In genomic region chr2:69856392-69856791, GRCm38 (mm10) we compare ENCODE assay signal across 8 mouse cellular contexts. TPM values are rescaled to one million over a fixed set of nuclear protein-coding genes. Genes with fewer than 3 reads are reported as not detected.
A peak's percentile ranks its signal among the peaks of the same experiment; 100 is the strongest.
DNase-seq lines count a peak whose midpoint lies in the region; ATAC-seq and TF ChIP-seq lines count a peak whose summit lies in the region.

No protein-coding gene starts in this region.

- TF ChIP-seq CTCF in small intestine, adult 2 months (IDR thresholded peaks at IDR 0.05; ENCODE audit: extremely low read depth, insufficient read length, insufficient replicate concordance, low read depth, low read length) = peak; percentile 34; the same call in 1 of the 2 replicates
- no peak for TF ChIP-seq CTCF in cerebellum, adult 2 months (IDR thresholded peaks at IDR 0.05; ENCODE audit: borderline replicate concordance, insufficient read depth, low read depth, low read length)

- no peak for ATAC-seq in liver, embryonic 11.5 days (replicated peaks; ENCODE audit: low FRiP score)

- DNase-seq in kidney, adult 18-20 months = peak; percentile 7
- no peak for DNase-seq in kidney, adult 11 months
- DNase-seq in NIH3T3 (ENCODE audit: low read depth) = peak; percentile 10
- DNase-seq in liver, embryonic 11.5 days (ENCODE audit: low spot score) = no peak
- no peak for DNase-seq in right cerebral cortex, postnatal 14 days
- DNase-seq in cerebellum, adult 2 months = no peak
- no peak for DNase-seq in spleen, postnatal 36 days (ENCODE audit: low spot score in 2 of 2)

- no peak overlapping the region for H3K4me3 ChIP-seq in liver, embryonic 11.5 days (ENCODE audit: low read depth, low read length)
- H3K4me3 ChIP-seq in small intestine, adult 2 months (ENCODE audit: low read depth, low read length) = no peak overlapping the region
- no peak overlapping the region for H3K4me3 ChIP-seq in cerebellum, adult 2 months (replicated peaks; ENCODE audit: insufficient read depth, low read depth, low read length)

- H3K9me3 ChIP-seq in liver, embryonic 11.5 days (ENCODE audit: control insufficient read depth, low read length) = no peaks in the 10 kb centered on the region

- WGBS in liver, embryonic 11.5 days = 28% methylated on average over 8 of the region's 8 CpGs
- 12% methylated on average over 8 of the region's 8 CpGs for WGBS in small intestine, adult 2 months
- 75% methylated on average over 8 of the region's 8 CpGs for WGBS in cerebellum, adult 2 months

- TF ChIP-seq POLR2A in small intestine, adult 2 months (IDR thresholded peaks at IDR 0.05; ENCODE audit: low read depth, low read length) = no peak
- TF ChIP-seq POLR2A in cerebellum, adult 2 months (IDR thresholded peaks at IDR 0.05; ENCODE audit: borderline replicate concordance, insufficient read depth, low read length) = no peak

- 0 out of 2 replicates have a peak overlapping the region, but pooled peaks have one; percentile 17 for H3K9ac ChIP-seq in liver, embryonic 11.5 days (ENCODE audit: low read depth, low read length)

- no peaks in the 10 kb centered on the region for H3K36me3 ChIP-seq in liver, embryonic 11.5 days (ENCODE audit: control insufficient read depth, insufficient read depth, low read length)
- no peaks in the 10 kb centered on the region for H3K36me3 ChIP-seq in small intestine, adult 2 months (ENCODE audit: control insufficient read depth, insufficient read depth, low read length)

- no peak overlapping the region for H3K4me2 ChIP-seq in liver, embryonic 11.5 days

- H3K27me3 ChIP-seq in liver, embryonic 11.5 days (replicated peaks; ENCODE audit: control insufficient read depth, insufficient read depth, low read length) = no peaks in the 10 kb centered on the region
- no peaks in the 10 kb centered on the region for H3K27me3 ChIP-seq in small intestine, adult 2 months (ENCODE audit: control insufficient read depth, insufficient read depth, low read length)
- no peaks in the 10 kb centered on the region for H3K27me3 ChIP-seq in cerebellum, adult 2 months (ENCODE audit: control insufficient read depth, insufficient read depth, low read length)

- 0 out of 2 replicates have a peak, but pooled peaks cover 6% of the 10 kb centered on the region for H3K4me1 ChIP-seq in liver, embryonic 11.5 days (replicated peaks; ENCODE audit: control insufficient read depth, insufficient read depth, low read length)
- H3K4me1 ChIP-seq in small intestine, adult 2 months (ENCODE audit: control insufficient read depth, insufficient read depth, insufficient read length, low read length) = no peaks in the 10 kb centered on the region
- H3K4me1 ChIP-seq in cerebellum, adult 2 months (ENCODE audit: control insufficient read depth, insufficient read depth, low read length) = no peaks in the 10 kb centered on the region

- no peak overlapping the region for H3K27ac ChIP-seq in liver, embryonic 11.5 days (ENCODE audit: low read depth, low read length)
- no peak overlapping the region for H3K27ac ChIP-seq in small intestine, adult 2 months (ENCODE audit: insufficient read depth, low read depth, low read length)
- no peak overlapping the region for H3K27ac ChIP-seq in cerebellum, adult 2 months (ENCODE audit: insufficient read depth, low read length)

RNA-seq across cellular contexts. Expression of gene Ssb, which starts 5.0 kb away (rescaled TPM):
- polyA plus RNA-seq in liver, embryonic 11.5 days (2014; fragmentation: Nextera tagmentation; extraction: Ambion mirVana) = 317 and 327 TPM in 2 replicates
- 0.28 and 0.36 TPM in 2 replicates for polyA plus RNA-seq in small intestine, adult 2 months (2012; rRNA removed)
- polyA plus RNA-seq in cerebellum, adult 2 months (2012; rRNA removed) = 91.0 and 92.8 TPM in 2 replicates

RNA-seq across cellular contexts. Expression of gene Mettl5, which starts 29.0 kb away (rescaled TPM):
- polyA plus RNA-seq in liver, embryonic 11.5 days (2014; fragmentation: Nextera tagmentation; extraction: Ambion mirVana) = 67.9 and 68.1 TPM in 2 replicates
- polyA plus RNA-seq in small intestine, adult 2 months (2012; rRNA removed) = 0.61 and 2.3 TPM in 2 replicates
- polyA plus RNA-seq in cerebellum, adult 2 months (2012; rRNA removed) = 16.3 and 17.6 TPM in 2 replicates

RNA-seq across cellular contexts. Expression of gene Klhl23, which starts 34.6 kb away (rescaled TPM):
- 44.9 and 47.7 TPM in 2 replicates for polyA plus RNA-seq in liver, embryonic 11.5 days (2014; fragmentation: Nextera tagmentation; extraction: Ambion mirVana)
- 1.9 and 2.7 TPM in 2 replicates for polyA plus RNA-seq in small intestine, adult 2 months (2012; rRNA removed)
- polyA plus RNA-seq in cerebellum, adult 2 months (2012; rRNA removed) = 25.6 and 28.8 TPM in 2 replicates

RNA-seq across cellular contexts. Expression of gene Ubr3, which starts 40.7 kb away (rescaled TPM):
- polyA plus RNA-seq in liver, embryonic 11.5 days (2014; fragmentation: Nextera tagmentation; extraction: Ambion mirVana) = 11.3 and 11.5 TPM in 2 replicates
- polyA plus RNA-seq in small intestine, adult 2 months (2012; rRNA removed) = 3.3 and 8.0 TPM in 2 replicates
- polyA plus RNA-seq in cerebellum, adult 2 months (2012; rRNA removed) = 63.2 and 67.5 TPM in 2 replicates

Comparison
In these comparisons a context has a peak if more than half of its experiments do, and no peak if none do; other contexts are left out.
1. DNase-seq: peak in kidney, adult 18-20 months (single experiment) and NIH3T3 (single experiment); none in kidney, adult 11 months (single experiment), liver, embryonic 11.5 days (single experiment), right cerebral cortex, postnatal 14 days (single experiment), cerebellum, adult 2 months (0 of 2) and spleen, postnatal 36 days (0 of 2).
2. RNA of gene Ssb, which starts 5.0 kb away (polyA plus RNA-seq): 317 to 327 TPM in liver, embryonic 11.5 days and 91.0 to 92.8 TPM in cerebellum, adult 2 months; 0.28 to 0.36 TPM in small intestine, adult 2 months; every median in the first group is over 10 times any median in the second.